Mouse (Mus musculus): ENCODE data around the gene Fry. TPM values are rescaled to one million over a fixed set of nuclear protein-coding genes. Genes with fewer than 3 reads are reported as not detected.

The Fry gene
- polyA plus RNA-seq, 1 experiment = 5.6 TPM

GRCm38 (mm10) chr5:150146612-150147011 lies 28.2 kb downstream of the Fry start:
- WGBS = 87% methylated on average over 4 of the region's 4 CpGs
- no peaks in the 10 kb centered on the region for H3K36me3 ChIP-seq (ENCODE audit: control insufficient read depth, insufficient read depth, low read length)

GRCm38 (mm10) chr5:150149725-150150124 lies 31.3 kb downstream of the Fry start:
- Histone ChIP-seq H3K4me3 (ENCODE audit: low read depth, low read length) (no peak overlapping the region), H3K27ac (ENCODE audit: insufficient read depth, low read depth, low read length) (no peak overlapping the region), H3K27me3 (ENCODE audit: control insufficient read depth, insufficient read depth, low read length) (no peaks in the 10 kb centered on the region), H3K4me1 (ENCODE audit: control insufficient read depth, insufficient read depth, insufficient read length, low read length) (no peaks in the 10 kb centered on the region), H3K36me3 (ENCODE audit: control insufficient read depth, insufficient read depth, low read length) (no peaks in the 10 kb centered on the region)
- TF ChIP-seq CTCF (IDR thresholded peaks at IDR 0.05; ENCODE audit: extremely low read depth, insufficient read length, insufficient replicate concordance, low read depth, low read length) (no peak), POLR2A (IDR thresholded peaks at IDR 0.05; ENCODE audit: low read depth, low read length) (no peak)
- WGBS = 34% methylated on average over 11 of the region's 11 CpGs

More at GRCm38 (mm10) chr5:150146612-150147011, 28.2 kb downstream of the Fry start:
- no peak overlapping the region for H3K27ac ChIP-seq (ENCODE audit: insufficient read depth, low read depth, low read length)
- H3K4me3 ChIP-seq (ENCODE audit: low read depth, low read length) = no peak overlapping the region
- no peaks in the 10 kb centered on the region for H3K4me1 ChIP-seq (ENCODE audit: control insufficient read depth, insufficient read depth, insufficient read length, low read length)
- TF ChIP-seq CTCF (IDR thresholded peaks at IDR 0.05; ENCODE audit: extremely low read depth, insufficient read length, insufficient replicate concordance, low read depth, low read length) = no peak
- TF ChIP-seq POLR2A (IDR thresholded peaks at IDR 0.05; ENCODE audit: low read depth, low read length) = no peak
- no peaks in the 10 kb centered on the region for H3K27me3 ChIP-seq (ENCODE audit: control insufficient read depth, insufficient read depth, low read length)

DNA sequence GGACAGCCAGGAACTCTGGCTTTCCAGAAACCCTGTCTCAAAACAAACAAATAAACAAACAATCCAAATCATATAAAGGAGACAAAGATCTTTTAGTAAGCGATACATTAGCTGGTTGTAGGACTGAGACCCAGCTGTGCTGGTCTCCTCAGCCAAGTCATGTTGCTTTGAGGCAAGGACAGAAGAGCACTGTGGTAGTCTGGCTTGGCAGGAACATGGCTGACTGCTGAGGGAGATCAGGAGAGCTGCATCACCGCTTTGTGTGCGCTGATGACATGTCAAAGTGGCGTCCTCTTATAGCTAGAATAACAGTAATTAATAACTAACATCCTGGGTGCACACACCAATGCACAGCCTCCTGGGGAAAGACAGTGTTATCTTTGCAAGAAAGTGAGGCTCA lies 32.5 kb downstream of the Fry start:
- TF ChIP-seq CTCF (IDR thresholded peaks at IDR 0.05; ENCODE audit: extremely low read depth, insufficient read length, insufficient replicate concordance, low read depth, low read length) (no peak), POLR2A (IDR thresholded peaks at IDR 0.05; ENCODE audit: low read depth, low read length) (no peak)
- Histone ChIP-seq H3K4me3 (ENCODE audit: low read depth, low read length) (no peak overlapping the region), H3K36me3 (ENCODE audit: control insufficient read depth, insufficient read depth, low read length) (no peaks in the 10 kb centered on the region), H3K27me3 (ENCODE audit: control insufficient read depth, insufficient read depth, low read length) (no peaks in the 10 kb centered on the region), H3K4me1 (ENCODE audit: control insufficient read depth, insufficient read depth, insufficient read length, low read length) (no peaks in the 10 kb centered on the region), H3K27ac (ENCODE audit: insufficient read depth, low read depth, low read length) (no peak overlapping the region)
- WGBS = 90% methylated on average over 4 of the region's 4 CpGs

GRCm38 (mm10) chr5:150152071-150152879 lies 33.8 kb downstream of the Fry start:
- Histone ChIP-seq H3K27ac (ENCODE audit: insufficient read depth, low read depth, low read length) (no peak overlapping the region), H3K27me3 (ENCODE audit: control insufficient read depth, insufficient read depth, low read length) (no peaks in the 10 kb centered on the region), H3K4me1 (ENCODE audit: control insufficient read depth, insufficient read depth, insufficient read length, low read length) (no peaks in the 10 kb centered on the region), H3K4me3 (ENCODE audit: low read depth, low read length) (no peak overlapping the region), H3K36me3 (ENCODE audit: control insufficient read depth, insufficient read depth, low read length) (no peaks in the 10 kb centered on the region)
- TF ChIP-seq CTCF (IDR thresholded peaks at IDR 0.05; ENCODE audit: extremely low read depth, insufficient read length, insufficient replicate concordance, low read depth, low read length) (no peak), POLR2A (IDR thresholded peaks at IDR 0.05; ENCODE audit: low read depth, low read length) (no peak)
- 64% methylated on average over 22 of the region's 22 CpGs for WGBS

GRCm38 (mm10) chr5:150152880-150153281 lies 34.4 kb downstream of the Fry start:
- H3K4me1 ChIP-seq (ENCODE audit: control insufficient read depth, insufficient read depth, insufficient read length, low read length) = no peaks in the 10 kb centered on the region
- no peaks in the 10 kb centered on the region for H3K36me3 ChIP-seq (ENCODE audit: control insufficient read depth, insufficient read depth, low read length)
- H3K27ac ChIP-seq (ENCODE audit: insufficient read depth, low read depth, low read length) = no peak overlapping the region
- TF ChIP-seq CTCF (IDR thresholded peaks at IDR 0.05; ENCODE audit: extremely low read depth, insufficient read length, insufficient replicate concordance, low read depth, low read length) = no peak
- TF ChIP-seq POLR2A (IDR thresholded peaks at IDR 0.05; ENCODE audit: low read depth, low read length) = no peak
- WGBS = 76% methylated on average over 10 of the region's 10 CpGs
- no peaks in the 10 kb centered on the region for H3K27me3 ChIP-seq (ENCODE audit: control insufficient read depth, insufficient read depth, low read length)
- no peak overlapping the region for H3K4me3 ChIP-seq (ENCODE audit: low read depth, low read length)

- TF ChIP-seq CTCF (IDR thresholded peaks at IDR 0.05; ENCODE audit: extremely low read depth, insufficient read length, insufficient replicate concordance, low read depth, low read length) (no peak), POLR2A (IDR thresholded peaks at IDR 0.05; ENCODE audit: low read depth, low read length) (no peak)
Observed at GRCm38 (mm10) chr5:150155388-150155787, 36.9 kb downstream of the Fry start.

GRCm38 (mm10) chr5:150156063-150156786 lies 37.8 kb downstream of the Fry start:
- H3K4me1 ChIP-seq (ENCODE audit: control insufficient read depth, insufficient read depth, insufficient read length, low read length) = no peaks in the 10 kb centered on the region
- no peaks in the 10 kb centered on the region for H3K36me3 ChIP-seq (ENCODE audit: control insufficient read depth, insufficient read depth, low read length)
- 41% methylated on average over 16 of the region's 16 CpGs for WGBS
- no peaks in the 10 kb centered on the region for H3K27me3 ChIP-seq (ENCODE audit: control insufficient read depth, insufficient read depth, low read length)
- H3K27ac ChIP-seq (ENCODE audit: insufficient read depth, low read depth, low read length) = no peak overlapping the region
- H3K4me3 ChIP-seq (ENCODE audit: low read depth, low read length) = 0 out of 2 replicates have a peak overlapping the region, but pooled peaks have one; percentile 1
- TF ChIP-seq POLR2A (IDR thresholded peaks at IDR 0.05; ENCODE audit: low read depth, low read length) (no peak), CTCF (IDR thresholded peaks at IDR 0.05; ENCODE audit: extremely low read depth, insufficient read length, insufficient replicate concordance, low read depth, low read length) (no peak)

More at GRCm38 (mm10) chr5:150155388-150155787, 36.9 kb downstream of the Fry start:
- H3K4me1 ChIP-seq (ENCODE audit: control insufficient read depth, insufficient read depth, insufficient read length, low read length) = no peaks in the 10 kb centered on the region
- no peaks in the 10 kb centered on the region for H3K27me3 ChIP-seq (ENCODE audit: control insufficient read depth, insufficient read depth, low read length)
- H3K27ac ChIP-seq (ENCODE audit: insufficient read depth, low read depth, low read length) = no peak overlapping the region
- H3K4me3 ChIP-seq (ENCODE audit: low read depth, low read length) = no peak overlapping the region
- 79% methylated on average over 8 of the region's 8 CpGs for WGBS
- H3K36me3 ChIP-seq (ENCODE audit: control insufficient read depth, insufficient read depth, low read length) = no peaks in the 10 kb centered on the region
